Mouse (Mus musculus): ENCODE data around the gene Arhgef18. TPM values are rescaled to one million over a fixed set of nuclear protein-coding genes. Genes with fewer than 3 reads are reported as not detected.
A peak's percentile ranks its signal among the peaks of the same experiment; 100 is the strongest.

The Arhgef18 gene
- polyA plus RNA-seq, 1 experiment = not detected

DNA sequence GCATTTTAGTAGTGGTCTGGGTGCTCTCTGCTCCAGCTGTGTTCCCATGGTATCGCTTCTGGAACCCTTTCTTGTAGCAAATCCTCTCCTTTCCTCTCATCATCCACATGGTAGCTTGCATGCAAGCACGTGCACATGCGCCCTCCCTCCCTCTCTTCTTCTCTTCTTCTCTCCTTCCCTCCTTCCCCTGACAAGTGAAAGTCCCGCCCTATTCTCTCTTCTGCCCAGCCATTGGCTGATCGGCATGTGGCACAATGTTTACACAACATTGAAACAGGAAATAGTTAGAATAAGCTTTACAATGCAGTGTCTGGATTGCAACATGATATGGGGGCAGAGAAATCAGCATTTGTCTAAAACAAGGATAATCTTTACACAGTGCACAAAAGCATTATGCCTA is 88.8 kb downstream of the Arhgef18 start:
- Histone ChIP-seq H3K4me3 (ENCODE audit: insufficient read depth, low read depth, low read length) (no peak overlapping the region), H3K4me1 (ENCODE audit: control insufficient read depth, insufficient read depth, low read length) (no peaks in the 10 kb centered on the region), H3K27ac (ENCODE audit: insufficient read depth, low read depth, low read length) (no peak overlapping the region)
- WGBS = 58% methylated on average over 5 of the region's 5 CpGs
- no peak for TF ChIP-seq POLR2A (IDR thresholded peaks at IDR 0.05; ENCODE audit: insufficient read depth, low read depth, low read length)
- TF ChIP-seq CTCF (IDR thresholded peaks at IDR 0.05; ENCODE audit: insufficient read depth, low read depth, low read length) = no peak

DNA sequence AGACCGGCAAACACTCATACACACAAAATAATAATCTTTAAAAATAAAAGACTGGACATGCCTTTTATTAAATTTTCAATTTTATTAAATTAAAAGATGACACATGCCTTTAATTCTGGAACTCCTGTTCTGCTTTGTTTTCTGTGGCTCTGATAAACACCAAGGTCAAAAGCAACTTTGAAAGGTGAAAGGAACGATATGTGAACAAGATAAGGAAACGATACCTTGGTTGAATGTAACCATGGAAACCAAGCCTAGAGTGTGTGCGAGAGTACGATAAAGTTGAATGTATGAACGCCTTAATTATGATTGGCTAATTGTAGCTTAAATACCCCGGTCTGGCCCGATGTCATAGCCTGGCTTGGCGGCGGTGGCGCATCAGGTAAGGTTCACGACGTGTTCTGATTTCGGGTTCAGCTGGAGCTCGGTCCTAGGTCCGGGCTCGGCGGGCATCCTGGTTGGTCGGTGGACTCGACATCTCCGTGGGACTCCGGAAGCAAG is 89.5 kb downstream of the Arhgef18 start:
- H3K4me3 ChIP-seq (ENCODE audit: insufficient read depth, low read depth, low read length) = no peak overlapping the region
- no peaks in the 10 kb centered on the region for H3K4me1 ChIP-seq (ENCODE audit: control insufficient read depth, insufficient read depth, low read length)
- H3K27ac ChIP-seq (ENCODE audit: insufficient read depth, low read depth, low read length) = no peak overlapping the region
- WGBS = 82% methylated on average over 22 of the region's 22 CpGs
- TF ChIP-seq CTCF (IDR thresholded peaks at IDR 0.05; ENCODE audit: insufficient read depth, low read depth, low read length) = no peak
- TF ChIP-seq POLR2A (IDR thresholded peaks at IDR 0.05; ENCODE audit: insufficient read depth, low read depth, low read length) = no peak

DNA sequence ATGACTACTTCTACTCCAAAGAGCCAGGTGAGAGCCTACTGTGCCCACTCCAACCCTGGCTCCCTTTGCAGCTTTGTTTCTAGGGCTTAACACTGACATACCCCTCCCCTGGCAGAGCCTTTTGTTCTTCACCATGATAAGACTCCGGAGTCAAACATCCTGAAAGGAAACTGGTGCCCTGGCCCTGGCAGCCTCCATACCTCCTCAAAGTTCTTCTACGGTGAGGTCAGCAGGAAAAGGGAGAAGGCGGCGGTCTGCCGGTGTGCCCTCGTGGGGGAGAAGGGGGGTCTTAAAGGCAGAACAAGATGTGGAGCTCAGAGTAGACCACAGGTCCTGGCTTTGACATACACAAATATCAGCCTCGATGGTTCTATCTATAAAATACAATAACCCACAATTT is 90.7 kb downstream of the Arhgef18 start:
- no peak overlapping the region for H3K27ac ChIP-seq (ENCODE audit: insufficient read depth, low read depth, low read length)
- H3K4me3 ChIP-seq (ENCODE audit: insufficient read depth, low read depth, low read length) = no peak overlapping the region
- H3K4me1 ChIP-seq (ENCODE audit: control insufficient read depth, insufficient read depth, low read length) = no peaks in the 10 kb centered on the region
- 79% methylated on average over 7 of the region's 7 CpGs for WGBS
- no peak for TF ChIP-seq POLR2A (IDR thresholded peaks at IDR 0.05; ENCODE audit: insufficient read depth, low read depth, low read length)
- no peak for TF ChIP-seq CTCF (IDR thresholded peaks at IDR 0.05; ENCODE audit: insufficient read depth, low read depth, low read length)

DNA sequence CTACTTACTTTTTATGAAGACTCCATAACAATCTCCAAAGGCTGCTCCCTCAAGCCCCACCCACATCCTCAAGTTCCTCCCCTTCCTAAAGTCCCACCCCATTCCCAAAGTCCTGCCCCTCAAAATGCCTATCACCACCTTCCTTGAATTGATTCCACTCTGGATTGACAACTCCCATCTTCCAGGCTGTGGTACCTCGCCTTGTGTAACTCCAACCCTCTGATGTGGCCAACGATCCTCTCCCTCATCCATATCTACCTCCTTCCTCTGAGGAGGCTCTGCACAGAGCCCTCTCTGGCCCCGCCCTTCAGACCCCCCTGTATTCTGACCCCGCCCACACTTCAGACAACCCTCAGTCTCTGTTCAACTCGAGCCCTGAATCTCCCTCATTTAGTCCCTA is 92.4 kb downstream of the Arhgef18 start:
- no peak overlapping the region for H3K4me3 ChIP-seq (ENCODE audit: insufficient read depth, low read depth, low read length)
- no peaks in the 10 kb centered on the region for H3K4me1 ChIP-seq (ENCODE audit: control insufficient read depth, insufficient read depth, low read length)
- 30% methylated on average over 5 of the region's 5 CpGs for WGBS
- H3K27ac ChIP-seq (ENCODE audit: insufficient read depth, low read depth, low read length) = no peak overlapping the region
- TF ChIP-seq CTCF (IDR thresholded peaks at IDR 0.05; ENCODE audit: insufficient read depth, low read depth, low read length) = no peak
- TF ChIP-seq POLR2A (IDR thresholded peaks at IDR 0.05; ENCODE audit: insufficient read depth, low read depth, low read length) = no peak

DNA sequence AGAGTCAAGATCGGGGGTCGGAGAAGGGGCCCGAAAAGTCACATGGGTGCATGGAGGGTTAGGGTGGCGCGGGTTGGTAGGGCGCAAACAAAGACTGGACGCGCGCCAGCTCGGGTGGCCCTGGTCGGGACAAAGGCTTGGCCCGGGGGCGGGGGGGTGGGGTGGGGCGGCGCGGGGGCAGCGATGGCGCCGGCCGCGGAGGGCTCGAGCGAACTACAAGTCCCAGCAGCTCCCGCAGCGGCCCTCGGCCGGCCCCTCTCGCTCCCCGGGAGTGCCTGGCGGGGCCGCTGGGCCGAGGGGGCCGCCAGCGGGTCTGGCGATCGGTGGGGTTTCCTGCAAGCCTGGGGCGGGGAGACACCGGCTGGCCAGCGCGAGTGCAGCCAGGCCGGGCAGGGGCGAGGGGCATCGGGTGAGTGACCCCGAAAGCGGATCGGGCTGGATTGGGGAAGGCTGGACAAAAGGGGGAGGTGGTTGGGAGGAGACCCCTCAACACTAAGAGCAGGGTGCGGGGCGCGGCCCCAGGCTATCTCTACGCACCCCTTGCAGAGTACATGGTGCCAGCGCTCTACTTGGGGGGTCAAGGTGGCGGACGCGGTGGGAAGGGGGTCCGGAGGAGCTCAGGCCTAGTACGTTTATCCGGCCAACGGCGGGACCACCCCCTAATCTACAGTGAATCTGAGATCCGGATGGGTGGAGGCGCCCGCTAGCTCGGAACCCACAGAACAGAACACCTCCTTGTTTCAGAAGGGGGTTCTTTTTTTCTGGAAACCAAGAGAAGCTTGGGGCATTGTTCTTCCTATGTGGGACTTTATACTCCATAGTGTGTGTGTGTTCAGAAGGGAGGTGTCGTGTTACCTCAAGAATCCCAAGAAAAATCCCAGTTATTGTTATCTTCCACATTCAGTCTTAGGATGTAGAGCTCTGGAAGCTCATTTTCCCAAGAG is 100.4 kb downstream of the Arhgef18 start, which contains the start of gene Zfp358:
Zfp358 (plus strand) TSS at position 238 of the 944 bp plus-strand sequence.
- peak within 1 kb of the TSS; percentile 60 for H3K27ac ChIP-seq (ENCODE audit: insufficient read depth, low read depth, low read length)
- WGBS = under 1% methylated on average over 64 of the region's 64 CpGs
- H3K4me3 ChIP-seq (ENCODE audit: insufficient read depth, low read depth, low read length) = peak within 1 kb of the TSS; percentile 96
- peaks cover 11% of the 10 kb centered on the region for H3K4me1 ChIP-seq (ENCODE audit: control insufficient read depth, insufficient read depth, low read length)
- TF ChIP-seq POLR2A (IDR thresholded peaks at IDR 0.05; ENCODE audit: insufficient read depth, low read depth, low read length) (peak; percentile 79), CTCF (IDR thresholded peaks at IDR 0.05; ENCODE audit: insufficient read depth, low read depth, low read length) (no peak)

DNA sequence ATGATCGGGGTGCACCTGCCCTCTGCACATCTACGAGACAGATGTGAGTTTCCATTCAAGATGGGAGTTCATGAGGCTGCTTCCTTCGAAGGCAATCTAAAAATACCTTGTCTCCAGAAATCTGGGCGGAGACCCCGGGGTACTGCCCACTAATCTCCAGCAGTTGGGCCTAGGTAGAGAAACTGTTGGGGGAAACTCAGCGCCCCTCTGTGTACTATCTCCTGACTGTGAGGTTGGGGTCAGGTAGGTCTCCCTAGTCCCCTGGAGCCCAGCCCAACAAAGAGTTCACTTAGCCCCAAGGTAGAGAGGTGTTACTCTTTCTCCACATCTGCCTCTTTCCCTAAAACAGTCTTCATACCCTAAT is 101.0 kb downstream of the Arhgef18 start:
- Histone ChIP-seq H3K4me1 (ENCODE audit: control insufficient read depth, insufficient read depth, low read length) (peaks cover 11% of the 10 kb centered on the region), H3K27ac (ENCODE audit: insufficient read depth, low read depth, low read length) (peak overlapping the region; percentile 60; the same call in 1 of the 2 replicates), H3K4me3 (ENCODE audit: insufficient read depth, low read depth, low read length) (peak overlapping the region; percentile 96)
- WGBS = 16% methylated on average over 6 of the region's 6 CpGs
- no peak for TF ChIP-seq POLR2A (IDR thresholded peaks at IDR 0.05; ENCODE audit: insufficient read depth, low read depth, low read length)
- TF ChIP-seq CTCF (IDR thresholded peaks at IDR 0.05; ENCODE audit: insufficient read depth, low read depth, low read length) = no peak

DNA sequence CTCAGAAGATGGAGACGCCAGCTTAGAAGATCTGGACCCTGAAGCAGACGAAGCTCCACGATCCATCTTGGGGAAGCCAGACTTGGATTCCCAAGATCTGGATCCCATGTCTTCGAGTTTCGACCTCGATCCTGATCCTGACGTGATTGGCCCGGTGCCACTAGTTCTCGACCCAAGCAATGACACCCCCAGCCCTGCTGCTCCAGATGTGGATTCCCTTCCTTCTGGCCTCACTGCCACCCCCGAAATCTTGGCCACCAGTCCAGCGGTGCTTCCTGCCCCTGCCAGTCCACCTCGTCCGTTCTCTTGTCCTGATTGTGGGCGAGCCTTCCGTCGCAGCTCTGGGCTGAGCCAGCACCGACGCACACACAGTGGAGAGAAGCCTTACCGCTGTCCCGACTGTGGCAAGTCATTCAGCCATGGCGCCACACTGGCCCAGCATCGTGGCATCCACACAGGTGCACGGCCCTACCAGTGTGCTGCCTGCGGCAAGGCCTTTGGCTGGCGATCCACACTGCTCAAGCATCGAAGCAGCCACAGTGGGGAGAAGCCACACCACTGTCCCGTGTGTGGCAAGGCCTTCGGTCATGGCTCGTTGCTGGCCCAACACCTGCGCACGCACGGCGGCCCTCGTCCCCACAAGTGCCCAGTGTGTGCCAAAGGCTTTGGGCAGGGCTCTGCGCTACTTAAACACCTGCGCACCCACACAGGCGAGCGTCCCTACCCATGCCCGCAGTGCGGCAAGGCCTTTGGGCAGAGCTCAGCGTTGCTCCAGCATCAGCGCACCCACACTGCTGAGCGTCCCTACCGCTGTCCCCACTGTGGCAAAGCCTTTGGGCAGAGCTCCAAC is 103.0 kb downstream of the Arhgef18 start:
- Histone ChIP-seq H3K4me3 (ENCODE audit: insufficient read depth, low read depth, low read length) (no peak overlapping the region), H3K27ac (ENCODE audit: insufficient read depth, low read depth, low read length) (no peak overlapping the region), H3K4me1 (ENCODE audit: control insufficient read depth, insufficient read depth, low read length) (peaks cover 11% of the 10 kb centered on the region)
- WGBS = 96% methylated on average over 44 of the region's 44 CpGs
- TF ChIP-seq CTCF (IDR thresholded peaks at IDR 0.05; ENCODE audit: insufficient read depth, low read depth, low read length) = no peak
- TF ChIP-seq POLR2A (IDR thresholded peaks at IDR 0.05; ENCODE audit: insufficient read depth, low read depth, low read length) = no peak

DNA sequence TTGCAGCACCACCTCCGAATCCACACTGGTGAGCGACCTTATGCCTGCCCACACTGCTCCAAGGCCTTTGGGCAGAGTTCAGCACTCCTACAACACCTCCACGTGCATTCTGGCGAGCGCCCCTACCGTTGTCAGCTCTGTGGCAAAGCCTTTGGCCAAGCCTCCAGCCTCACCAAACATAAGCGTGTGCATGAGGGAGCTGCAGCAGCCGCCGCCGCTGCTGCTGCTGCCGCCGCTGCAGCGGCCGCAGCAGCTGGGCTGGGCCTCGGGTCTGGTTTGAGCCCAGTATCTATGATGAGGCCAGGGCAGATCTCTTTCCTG is 103.6 kb downstream of the Arhgef18 start:
- TF ChIP-seq POLR2A (IDR thresholded peaks at IDR 0.05; ENCODE audit: insufficient read depth, low read depth, low read length) (no peak), CTCF (IDR thresholded peaks at IDR 0.05; ENCODE audit: insufficient read depth, low read depth, low read length) (no peak)

More for the DNA sequence above, 103.6 kb downstream of the Arhgef18 start:
- H3K4me1 ChIP-seq (ENCODE audit: control insufficient read depth, insufficient read depth, low read length) = peaks cover 11% of the 10 kb centered on the region
- 94% methylated on average over 15 of the region's 15 CpGs for WGBS
- no peak overlapping the region for H3K27ac ChIP-seq (ENCODE audit: insufficient read depth, low read depth, low read length)
- H3K4me3 ChIP-seq (ENCODE audit: insufficient read depth, low read depth, low read length) = no peak overlapping the region
